Mouse (Mus musculus) lung, adult 2 months (tissue): ENCODE data around the gene Sys1.

Experiments
- CTCF ChIP-seq: fragments of 200-500 bp; IDR thresholded peaks from 2 replicates; pipeline ENCODE4 v1.5.1; 2011; ENCODE audit warnings: mild to moderate bottlenecking, low read length, control low read depth; ENCODE audit not compliant: insufficient read depth
- POLR2A ChIP-seq: fragments of 200-500 bp; IDR thresholded peaks from 2 replicates; pipeline ENCODE4 v1.6.1; 2011; ENCODE audit warnings: low read depth, mild to moderate bottlenecking, control low read depth, low read length, borderline replicate concordance; ENCODE audit errors: extremely low read depth

DNA sequence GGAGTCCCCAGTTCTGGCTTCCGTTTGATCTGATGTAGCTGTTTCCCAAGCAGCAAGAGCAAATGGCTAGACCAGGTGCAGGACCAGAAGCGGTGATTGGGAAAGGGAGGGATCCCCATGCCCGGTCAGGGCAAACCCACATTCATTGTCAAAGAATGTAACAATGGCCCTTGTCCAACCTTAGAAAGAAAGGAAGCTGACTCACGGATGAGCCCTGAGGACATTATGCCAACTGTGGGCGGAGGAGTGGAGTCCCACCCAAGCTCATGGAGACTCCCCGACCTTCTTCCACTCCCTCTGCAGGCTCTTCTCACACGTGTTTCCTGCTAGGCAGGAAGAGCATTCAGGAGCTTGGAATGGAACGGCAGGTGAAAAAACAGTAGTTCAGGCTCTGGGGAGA, 56.6 kb downstream of the Sys1 start:
- TF ChIP-seq POLR2A (peak; percentile 15; the same call in 1 of the 2 replicates), CTCF (no peak)
